Mouse (Mus musculus) ES-Bruce4 (cell line): ENCODE data around the gene Plau. TPM values are rescaled to one million over a fixed set of nuclear protein-coding genes. Genes with fewer than 3 reads are reported as not detected.

ENCODE experiments used
- H3K27ac ChIP-seq: 2 replicates; pipeline ENCODE4 v1.5.1; 2012; ENCODE audit warnings: low read length, inconsistent platforms; ENCODE audit not compliant: insufficient read depth
- H3K27me3 ChIP-seq: 2 replicates; pipeline ENCODE4 v1.6.1; 2012; ENCODE audit warnings: mild to moderate bottlenecking, low read length, inconsistent platforms; ENCODE audit not compliant: control insufficient read depth, poor library complexity, insufficient read depth, severe bottlenecking
- H3K36me3 ChIP-seq: 2 replicates; pipeline ENCODE4 v1.6.1; 2012; ENCODE audit warnings: inconsistent platforms, mild to moderate bottlenecking, low read length, moderate library complexity; ENCODE audit not compliant: control insufficient read depth, poor library complexity, insufficient read depth, severe bottlenecking
- H3K4me1 ChIP-seq: one replicate; pipeline ENCODE4 v1.8.1; 2011; ENCODE audit warnings: low read length; ENCODE audit not compliant: control insufficient read depth, insufficient read depth
- H3K4me3 ChIP-seq: 2 replicates; pipeline ENCODE4 v1.5.1; 2011; ENCODE audit warnings: low read depth, mild to moderate bottlenecking, low read length
- H3K9ac ChIP-seq: 2 replicates; pipeline ENCODE4 v1.6.1; 2012; ENCODE audit warnings: low read depth, mild to moderate bottlenecking, inconsistent platforms; ENCODE audit not compliant: poor library complexity, severe bottlenecking
- H3K9me3 ChIP-seq: replicated peaks from 2 replicates; pipeline ENCODE4 v1.6.1; 2012; ENCODE audit warnings: mild to moderate bottlenecking, low read length, inconsistent platforms; ENCODE audit not compliant: control insufficient read depth, poor library complexity, insufficient read depth, severe bottlenecking
- CTCF ChIP-seq: IDR thresholded peaks from one replicate; pipeline ENCODE4 v1.8.1; 2011; ENCODE audit warnings: low read depth, low read length
- EP300 ChIP-seq: IDR thresholded peaks from 2 replicates; pipeline ENCODE4 v1.6.1; 2011; ENCODE audit warnings: low read depth, low read length; ENCODE audit not compliant: insufficient read depth
- POLR2A ChIP-seq: IDR thresholded peaks from one replicate; pipeline ENCODE4 v1.8.1; 2011; ENCODE audit warnings: low read length; ENCODE audit not compliant: insufficient read depth
- polyA plus RNA-seq: library from polyadenylated mRNA; stranded (reverse); fragments of >200 nt; gene quantifications from 2 replicates; pipeline ENCODE4 v1.2.4, GENCODE M21; 2011; ENCODE audit warnings: low read depth; ENCODE audit not compliant: missing spikeins, insufficient read depth, insufficient read length

Gene Plau
- polyA plus RNA-seq, 1 experiment = 5.5 TPM

- TF ChIP-seq CTCF = no peak
- no peak for TF ChIP-seq EP300
- no peak for TF ChIP-seq POLR2A
- Histone ChIP-seq H3K27ac (peak overlapping the region; percentile 28; the same call in 1 of the 2 replicates), H3K4me1 (no peaks in the 10 kb centered on the region), H3K27me3 (no peaks in the 10 kb centered on the region), H3K36me3 (no peaks in the 10 kb centered on the region), H3K9ac (no peak overlapping the region), H3K9me3 (no peaks in the 10 kb centered on the region), H3K4me3 (no peak overlapping the region)
Observed at GRCm38 (mm10) chr14:20828524-20828923, 7.9 kb upstream of the Plau start.

GRCm38 (mm10) chr14:20829523-20830366 lies 6.7 kb upstream of the Plau start:
- H3K9ac ChIP-seq = no peak overlapping the region
- TF ChIP-seq POLR2A (no peak), EP300 (no peak), CTCF (no peak)

GRCm38 (mm10) chr14:20831141-20831910 lies 5.1 kb upstream of the Plau start:
- TF ChIP-seq CTCF = no peak
- TF ChIP-seq POLR2A = no peak
- TF ChIP-seq EP300 = no peak
- Histone ChIP-seq H3K27me3 (no peaks in the 10 kb centered on the region), H3K36me3 (no peaks in the 10 kb centered on the region), H3K4me1 (no peaks in the 10 kb centered on the region), H3K9ac (no peak overlapping the region), H3K9me3 (no peaks in the 10 kb centered on the region), H3K4me3 (no peak overlapping the region), H3K27ac (no peak overlapping the region)

More at GRCm38 (mm10) chr14:20829523-20830366, 6.7 kb upstream of the Plau start:
- Histone ChIP-seq H3K36me3 (no peaks in the 10 kb centered on the region), H3K9me3 (no peaks in the 10 kb centered on the region), H3K4me3 (no peak overlapping the region), H3K27me3 (no peaks in the 10 kb centered on the region), H3K4me1 (no peaks in the 10 kb centered on the region), H3K27ac (no peak overlapping the region)

- Histone ChIP-seq H3K9me3 (no peaks in the 10 kb centered on the region), H3K27me3 (no peaks in the 10 kb centered on the region)
- TF ChIP-seq EP300 = no peak
- TF ChIP-seq POLR2A = no peak
- no peak for TF ChIP-seq CTCF
Observed at GRCm38 (mm10) chr14:20831915-20832314, 4.5 kb upstream of the Plau start.

GRCm38 (mm10) chr14:20833525-20833924 lies 2.9 kb upstream of the Plau start:
- Histone ChIP-seq H3K4me1 (no peaks in the 10 kb centered on the region), H3K27me3 (no peaks in the 10 kb centered on the region), H3K4me3 (no peak overlapping the region), H3K9me3 (no peaks in the 10 kb centered on the region), H3K9ac (no peak overlapping the region), H3K27ac (no peak overlapping the region), H3K36me3 (no peaks in the 10 kb centered on the region)
- TF ChIP-seq CTCF = no peak
- TF ChIP-seq POLR2A = no peak
- no peak for TF ChIP-seq EP300

More at GRCm38 (mm10) chr14:20831915-20832314, 4.5 kb upstream of the Plau start:
- Histone ChIP-seq H3K27ac (no peak overlapping the region), H3K4me3 (no peak overlapping the region), H3K9ac (no peak overlapping the region), H3K4me1 (no peaks in the 10 kb centered on the region), H3K36me3 (no peaks in the 10 kb centered on the region)
